Mouse (Mus musculus): ENCODE data around the gene Ints1. TPM values are rescaled to one million over a fixed set of nuclear protein-coding genes. Genes with fewer than 3 reads are reported as not detected.

The Ints1 gene
- 72.1 and 85.4 TPM in 2 replicates for polyA plus RNA-seq (2012; rRNA removed)

GRCm38 (mm10) chr5:139775216-139775926 is at the start of gene Ints1:
Ints1 (minus strand) TSS chr5:139775674.
- peak; percentile 99 for TF ChIP-seq CTCF (IDR thresholded peaks at IDR 0.05; ENCODE audit: extremely low read depth, insufficient read depth, insufficient read length, insufficient replicate concordance)
- peak; percentile 24; the same call in 1 of the 2 replicates for TF ChIP-seq POLR2A (IDR thresholded peaks at IDR 0.05; ENCODE audit: low read depth, low read length)
- under 1% methylated on average over 55 of the region's 55 CpGs for WGBS
- Histone ChIP-seq H3K4me1 (ENCODE audit: control insufficient read depth, insufficient read depth, insufficient read length) (peaks cover 3% of the 10 kb centered on the region; the same call in 1 of the 2 replicates), H3K27me3 (ENCODE audit: control insufficient read depth, insufficient read depth, low read length) (no peaks in the 10 kb centered on the region), H3K27ac (ENCODE audit: insufficient read depth, low read length) (no peak within 1 kb of the TSS), H3K36me3 (ENCODE audit: control insufficient read depth, insufficient read depth, low read length) (peaks cover 23% of the 10 kb centered on the region), H3K4me3 (ENCODE audit: extremely low read depth, insufficient read depth, insufficient read length) (peak within 1 kb of the TSS; percentile 82)
- DNase-seq (ENCODE audit: low read depth in 1 of 2, low spot score in 2 of 2): peak; percentile 87 to 95

GRCm38 (mm10) chr5:139824531-139824930 is 49.1 kb upstream of the Ints1 start:
- WGBS: 96% methylated on average over 10 of the region's 10 CpGs
- no peaks in the 10 kb centered on the region for H3K27me3 ChIP-seq (ENCODE audit: control insufficient read depth, insufficient read depth, low read length)
- H3K4me3 ChIP-seq (ENCODE audit: extremely low read depth, insufficient read depth, insufficient read length): no peak overlapping the region
- H3K27ac ChIP-seq (ENCODE audit: insufficient read depth, low read length): no peak overlapping the region
- no peak for DNase-seq (ENCODE audit: low read depth in 1 of 2, low spot score in 2 of 2)
- H3K36me3 ChIP-seq (ENCODE audit: control insufficient read depth, insufficient read depth, low read length): peaks cover 10% of the 10 kb centered on the region
- peaks cover 3% of the 10 kb centered on the region; the same call in 1 of the 2 replicates for H3K4me1 ChIP-seq (ENCODE audit: control insufficient read depth, insufficient read depth, insufficient read length)
- TF ChIP-seq CTCF (IDR thresholded peaks at IDR 0.05; ENCODE audit: extremely low read depth, insufficient read depth, insufficient read length, insufficient replicate concordance): no peak
- TF ChIP-seq POLR2A (IDR thresholded peaks at IDR 0.05; ENCODE audit: low read depth, low read length): no peak

- Histone ChIP-seq H3K4me1 (ENCODE audit: control insufficient read depth, insufficient read depth, insufficient read length) (peaks cover 3% of the 10 kb centered on the region; the same call in 1 of the 2 replicates), H3K4me3 (ENCODE audit: extremely low read depth, insufficient read depth, insufficient read length) (no peak overlapping the region), H3K36me3 (ENCODE audit: control insufficient read depth, insufficient read depth, low read length) (peaks cover 10% of the 10 kb centered on the region), H3K27ac (ENCODE audit: insufficient read depth, low read length) (no peak overlapping the region), H3K27me3 (ENCODE audit: control insufficient read depth, insufficient read depth, low read length) (no peaks in the 10 kb centered on the region)
- TF ChIP-seq CTCF (IDR thresholded peaks at IDR 0.05; ENCODE audit: extremely low read depth, insufficient read depth, insufficient read length, insufficient replicate concordance) (no peak), POLR2A (IDR thresholded peaks at IDR 0.05; ENCODE audit: low read depth, low read length) (no peak)
- 86% methylated on average over 12 of the region's 12 CpGs for WGBS
- DNase-seq (ENCODE audit: low read depth in 1 of 2, low spot score in 2 of 2): no peak
Observed at GRCm38 (mm10) chr5:139821466-139822459, 46.3 kb upstream of the Ints1 start.

GRCm38 (mm10) chr5:139819538-139820181 is 44.2 kb upstream of the Ints1 start, which contains the start of gene Tmem184a:
Tmem184a (minus strand) TSS chr5:139819917.
- Histone ChIP-seq H3K27me3 (ENCODE audit: control insufficient read depth, insufficient read depth, low read length) (no peaks in the 10 kb centered on the region), H3K36me3 (ENCODE audit: control insufficient read depth, insufficient read depth, low read length) (peaks cover 10% of the 10 kb centered on the region), H3K27ac (ENCODE audit: insufficient read depth, low read length) (no peak within 1 kb of the TSS), H3K4me1 (ENCODE audit: control insufficient read depth, insufficient read depth, insufficient read length) (no peaks in the 10 kb centered on the region), H3K4me3 (ENCODE audit: extremely low read depth, insufficient read depth, insufficient read length) (no peak within 1 kb of the TSS)
- WGBS: 89% methylated on average over 9 of the region's 9 CpGs
- DNase-seq (ENCODE audit: low read depth in 1 of 2, low spot score in 2 of 2): no peak
- TF ChIP-seq CTCF (IDR thresholded peaks at IDR 0.05; ENCODE audit: extremely low read depth, insufficient read depth, insufficient read length, insufficient replicate concordance) (no peak), POLR2A (IDR thresholded peaks at IDR 0.05; ENCODE audit: low read depth, low read length) (no peak)

- 46% methylated on average over 4 of the region's 4 CpGs for WGBS
- Histone ChIP-seq H3K4me1 (ENCODE audit: control insufficient read depth, insufficient read depth, insufficient read length) (no peaks in the 10 kb centered on the region), H3K36me3 (ENCODE audit: control insufficient read depth, insufficient read depth, low read length) (peaks cover 10% of the 10 kb centered on the region), H3K27ac (ENCODE audit: insufficient read depth, low read length) (no peak overlapping the region), H3K4me3 (ENCODE audit: extremely low read depth, insufficient read depth, insufficient read length) (no peak overlapping the region), H3K27me3 (ENCODE audit: control insufficient read depth, insufficient read depth, low read length) (no peaks in the 10 kb centered on the region)
- peak in 1 of 2 experiments; percentile 52 for DNase-seq (ENCODE audit: low read depth in 1 of 2, low spot score in 2 of 2)
- no peak for TF ChIP-seq POLR2A (IDR thresholded peaks at IDR 0.05; ENCODE audit: low read depth, low read length)
- peak; percentile 39; the same call in 1 of the 2 replicates for TF ChIP-seq CTCF (IDR thresholded peaks at IDR 0.05; ENCODE audit: extremely low read depth, insufficient read depth, insufficient read length, insufficient replicate concordance)
Observed at GRCm38 (mm10) chr5:139818801-139819200, 43.3 kb upstream of the Ints1 start.

GRCm38 (mm10) chr5:139818056-139818455 is 42.6 kb upstream of the Ints1 start:
- DNase-seq (ENCODE audit: low read depth in 1 of 2, low spot score in 2 of 2): no peak
- Histone ChIP-seq H3K27me3 (ENCODE audit: control insufficient read depth, insufficient read depth, low read length) (no peaks in the 10 kb centered on the region), H3K4me3 (ENCODE audit: extremely low read depth, insufficient read depth, insufficient read length) (no peak overlapping the region), H3K36me3 (ENCODE audit: control insufficient read depth, insufficient read depth, low read length) (peaks cover 4% of the 10 kb centered on the region), H3K27ac (ENCODE audit: insufficient read depth, low read length) (no peak overlapping the region), H3K4me1 (ENCODE audit: control insufficient read depth, insufficient read depth, insufficient read length) (no peaks in the 10 kb centered on the region)
- WGBS: 83% methylated on average over 3 of the region's 3 CpGs
- TF ChIP-seq POLR2A (IDR thresholded peaks at IDR 0.05; ENCODE audit: low read depth, low read length) (no peak), CTCF (IDR thresholded peaks at IDR 0.05; ENCODE audit: extremely low read depth, insufficient read depth, insufficient read length, insufficient replicate concordance) (no peak)

Data from spleen, adult 2 months (tissue).